In the genomic region with DNA sequence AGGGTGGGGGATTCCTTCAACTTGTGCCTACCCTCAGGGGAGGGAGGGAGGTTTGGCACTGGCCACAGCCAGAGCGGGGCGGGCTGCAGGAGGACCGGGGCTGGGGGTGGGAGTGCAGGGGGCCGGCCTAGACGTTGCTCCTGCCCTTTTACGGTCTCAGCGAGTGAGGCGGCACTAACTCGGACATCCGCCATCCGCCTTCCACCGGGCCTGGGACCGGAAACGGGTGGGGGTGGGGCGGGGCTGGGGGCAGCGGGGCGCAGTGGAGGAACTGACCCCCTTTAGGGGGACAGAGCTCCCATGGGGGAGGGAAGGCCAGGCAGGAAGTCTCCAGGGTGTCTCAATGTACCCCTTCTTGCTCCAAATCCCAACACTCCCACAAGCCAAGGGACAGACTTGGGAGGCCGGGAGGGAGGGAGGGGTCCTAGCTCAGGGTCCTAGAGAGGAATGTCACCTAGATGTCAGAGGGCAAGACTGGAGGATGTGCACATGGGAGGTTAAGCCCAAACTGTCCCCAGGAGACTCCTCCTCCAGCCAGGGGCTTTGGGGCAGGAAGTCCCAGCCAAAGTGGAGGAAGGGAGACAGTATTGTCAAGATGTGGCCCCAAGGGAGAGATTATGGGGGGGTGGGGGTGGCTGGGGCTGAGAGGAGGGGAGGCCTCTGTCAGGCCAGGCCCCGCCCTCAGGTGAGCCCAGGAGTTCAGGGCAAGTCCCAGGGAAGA, we compare ENCODE assay signal across 8 mouse cellular contexts. TPM values are rescaled to one million over a fixed set of nuclear protein-coding genes. Genes with fewer than 3 reads are reported as not detected.
DNase-seq lines count a peak whose midpoint lies in the region; TF ChIP-seq lines count a peak whose summit lies in the region.

No protein-coding gene starts in this region.

- H3K4me1 ChIP-seq in bone marrow macrophage, adult 2 months (ENCODE audit: control insufficient read depth, insufficient read depth, low read length) = peaks cover 39% of the 10 kb centered on the region
- H3K4me1 ChIP-seq in lung, adult 2 months (ENCODE audit: control insufficient read depth, insufficient read depth, low read length) = peaks cover 25% of the 10 kb centered on the region

- H3K27ac ChIP-seq in left cerebral cortex, adult 2 months = peak overlapping the region; percentile 72
- H3K27ac ChIP-seq in bone marrow macrophage, adult 2 months (ENCODE audit: insufficient read depth, low read depth, low read length) = peak overlapping the region; percentile 48

- intact Hi-C loops in left cerebral cortex, adult 2 months (cut with DNase I) = no loop called here
- intact Hi-C loops in left cerebral cortex, postnatal 14 days (cut with DNase I) = no loop called here
- intact Hi-C loops in left cerebral cortex, postnatal 25 days (cut with DNase I) = no loop called here

- no peak for DNase-seq in left cerebral cortex, adult 2 months (ENCODE audit: extremely low spot score in 1 of 2, low spot score in 2 of 2)
- DNase-seq in left cerebral cortex, postnatal 14 days (ENCODE audit: low spot score in 2 of 2) = no peak
- DNase-seq in heart, adult 18-20 months = peak; percentile 55 to 85
- peak; percentile 60 for DNase-seq in kidney, adult 11 months
- peak; percentile 57 for DNase-seq in lung, adult 2 months
- peak; percentile 57 for DNase-seq in retina, embryonic 14.5 days (ENCODE audit: low spot score)
- no peak for DNase-seq in left cerebral cortex, postnatal 25 days (ENCODE audit: low spot score in 2 of 2)

- TF ChIP-seq POLR2A in bone marrow macrophage, adult 2 months (IDR thresholded peaks at IDR 0.05; ENCODE audit: borderline replicate concordance, low read depth, low read length) = no peak
- peak; percentile 40; the same call in 1 of the 2 replicates for TF ChIP-seq POLR2A in lung, adult 2 months (IDR thresholded peaks at IDR 0.05; ENCODE audit: borderline replicate concordance, extremely low read depth, low read depth, low read length)

- WGBS in lung, adult 2 months = 0% methylated on average over 19 of the region's 19 CpGs

- TF ChIP-seq CTCF in left cerebral cortex, adult 2 months (IDR thresholded peaks at IDR 0.05) = no peak
- no peak for TF ChIP-seq CTCF in bone marrow macrophage, adult 2 months (IDR thresholded peaks at IDR 0.05; ENCODE audit: low read depth, low read length)
- TF ChIP-seq CTCF in lung, adult 2 months (IDR thresholded peaks at IDR 0.05; ENCODE audit: insufficient read depth, low read length) = no peak

- peak overlapping the region; percentile 98 for H3K4me3 ChIP-seq in left cerebral cortex, adult 2 months
- peak overlapping the region; percentile 94 for H3K4me3 ChIP-seq in bone marrow macrophage, adult 2 months (ENCODE audit: insufficient read depth, low read length)
- peak overlapping the region; percentile 90 for H3K4me3 ChIP-seq in lung, adult 2 months (replicated peaks; ENCODE audit: extremely low read depth, low read depth, low read length)

RNA-seq across cellular contexts. Expression of a gene that starts 1.7 kb away (rescaled TPM):
- total RNA-seq in left cerebral cortex, adult 2 months (2021) = 10 to 100 TPM; 13.2 to 14.6 TPM
- total RNA-seq in left cerebral cortex, postnatal 14 days (2021) = 10 to 100 TPM; 18.4 to 21.1 TPM
- 178 and 187 TPM in 2 replicates for polyA plus RNA-seq in bone marrow macrophage, adult 2 months (2012; ENCODE audit: insufficient read depth, insufficient read length, missing spikeins)
- 10 to 100 TPM; 26.7 to 27.7 TPM for total RNA-seq in heart, adult 18-20 months (2021)
- 194 TPM in 2 replicates for polyA plus RNA-seq in lung, adult 2 months (2012; rRNA removed)
- total RNA-seq in left cerebral cortex, postnatal 25 days (2021) = 10 to 100 TPM; 13.1 to 14.3 TPM

RNA-seq across cellular contexts. Expression of a gene that starts 10.0 kb away (rescaled TPM):
- total RNA-seq in left cerebral cortex, adult 2 months (2021) = not detected
- total RNA-seq in left cerebral cortex, postnatal 14 days (2021) = under 1 TPM in 1 of 2 experiments, not detected in 1; 0.40 TPM
- 0.93 and 4.2 TPM in 2 replicates for polyA plus RNA-seq in bone marrow macrophage, adult 2 months (2012; ENCODE audit: insufficient read depth, insufficient read length, missing spikeins)
- total RNA-seq in heart, adult 18-20 months (2021) = not detected
- 0.23 and 0.36 TPM in 2 replicates for polyA plus RNA-seq in lung, adult 2 months (2012; rRNA removed)
- total RNA-seq in left cerebral cortex, postnatal 25 days (2021) = under 1 TPM in 1 of 2 experiments, not detected in 1; 0.55 TPM

RNA-seq across cellular contexts. Expression of a gene that starts 12.5 kb away (rescaled TPM):
- total RNA-seq in left cerebral cortex, adult 2 months (2021) = 100 to 1,000 TPM; 110 to 122 TPM
- total RNA-seq in left cerebral cortex, postnatal 14 days (2021) = 100 to 1,000 TPM; 115 to 123 TPM
- polyA plus RNA-seq in bone marrow macrophage, adult 2 months (2012; ENCODE audit: insufficient read depth, insufficient read length, missing spikeins) = 1.4 and 2.0 TPM in 2 replicates
- total RNA-seq in heart, adult 18-20 months (2021) = 100 to 1,000 TPM; 124 to 132 TPM
- 56.3 and 76.2 TPM in 2 replicates for polyA plus RNA-seq in lung, adult 2 months (2012; rRNA removed)
- 100 to 1,000 TPM; 112 TPM for total RNA-seq in left cerebral cortex, postnatal 25 days (2021)

RNA-seq across cellular contexts. Expression of a gene that starts 40.0 kb away (rescaled TPM):
- total RNA-seq in left cerebral cortex, adult 2 months (2021) = 10 to 100 TPM; 27.0 to 59.5 TPM
- 10 to 100 TPM in 1 of 2 experiments, 1 to 10 TPM in 1; 7.6 to 10.7 TPM for total RNA-seq in left cerebral cortex, postnatal 14 days (2021)
- polyA plus RNA-seq in bone marrow macrophage, adult 2 months (2012; ENCODE audit: insufficient read depth, insufficient read length, missing spikeins) = 0.68 TPM in 1 of 2 replicates, not detected in the other
- total RNA-seq in heart, adult 18-20 months (2021) = 1 to 10 TPM in 1 of 2 experiments, under 1 TPM in 1; 0.62 to 1.0 TPM
- 4.0 and 4.6 TPM in 2 replicates for polyA plus RNA-seq in lung, adult 2 months (2012; rRNA removed)
- total RNA-seq in left cerebral cortex, postnatal 25 days (2021) = 10 to 100 TPM; 21.0 to 26.0 TPM

RNA-seq across cellular contexts. Expression of a gene that starts 41.7 kb away (rescaled TPM):
- 10 to 100 TPM; 42.7 to 46.8 TPM for total RNA-seq in left cerebral cortex, adult 2 months (2021)
- total RNA-seq in left cerebral cortex, postnatal 14 days (2021) = 10 to 100 TPM; 40.0 to 43.9 TPM
- 20.0 and 22.0 TPM in 2 replicates for polyA plus RNA-seq in bone marrow macrophage, adult 2 months (2012; ENCODE audit: insufficient read depth, insufficient read length, missing spikeins)
- total RNA-seq in heart, adult 18-20 months (2021) = 10 to 100 TPM; 65.1 to 70.8 TPM
- polyA plus RNA-seq in lung, adult 2 months (2012; rRNA removed) = 24.6 and 27.6 TPM in 2 replicates
- 10 to 100 TPM; 46.6 to 47.3 TPM for total RNA-seq in left cerebral cortex, postnatal 25 days (2021)

Comparison
In these comparisons a context has a peak if more than half of its experiments do, and no peak if none do; other contexts are left out.
1. DNase-seq: peak in heart, adult 18-20 months (2 of 2), kidney, adult 11 months (single experiment), lung, adult 2 months (single experiment) and retina, embryonic 14.5 days (single experiment); none in left cerebral cortex, adult 2 months (0 of 2), left cerebral cortex, postnatal 14 days (0 of 2) and left cerebral cortex, postnatal 25 days (0 of 2).
2. Peak in every context shown above with its lines, with median percentiles within 50 percentile points of each other: H3K4me3 ChIP-seq.